Mouse (Mus musculus) heart, embryonic 11.5 days (tissue): Measurements from ENCODE around the gene Dcaf1. TPM values are rescaled to one million over a fixed set of nuclear protein-coding genes. Genes with fewer than 3 reads are reported as not detected.

Experiments used
- ATAC-seq: fragments of 200-750 bp; cut with Nextera tagmentation; replicated peaks from 2 replicates; pipeline ENCODE4 v1.8.0; 2017; ENCODE audit warnings: moderate library complexity; ENCODE audit not compliant: insufficient number of reproducible peaks, low FRiP score, low TSS enrichment
- H3K27ac ChIP-seq: fragments of 300-500 bp; sonication (generic); 2 replicates; pipeline ENCODE4 v1.5.1; 2014; ENCODE audit warnings: mild to moderate bottlenecking, low read depth, low read length
- H3K27me3 ChIP-seq: fragments of 300-500 bp; sonication (generic); 2 replicates; pipeline ENCODE4 v1.6.1; 2014; ENCODE audit warnings: mild to moderate bottlenecking, low read length, mixed read lengths; ENCODE audit not compliant: control insufficient read depth, insufficient read depth
- H3K36me3 ChIP-seq: fragments of 300-500 bp; sonication (generic); 2 replicates; pipeline ENCODE4 v1.6.1; 2014; ENCODE audit warnings: mild to moderate bottlenecking, low read length, moderate library complexity, mixed read lengths; ENCODE audit not compliant: control insufficient read depth, insufficient read depth
- H3K4me1 ChIP-seq: fragments of 300-500 bp; sonication (generic); 2 replicates; pipeline ENCODE4 v1.6.1; 2014; ENCODE audit warnings: low read length; ENCODE audit not compliant: control insufficient read depth, insufficient read depth
- H3K4me2 ChIP-seq: fragments of 300-500 bp; sonication (generic); 2 replicates; pipeline ENCODE4 v1.6.1; 2014; ENCODE audit warnings: mild to moderate bottlenecking, moderate library complexity
- H3K4me3 ChIP-seq: fragments of 300-500 bp; sonication (generic); 2 replicates; pipeline ENCODE4 v1.5.1; 2014; ENCODE audit warnings: low read depth, low read length
- H3K9ac ChIP-seq: fragments of 300-500 bp; sonication (generic); 2 replicates; pipeline ENCODE4 v1.6.1; 2014; ENCODE audit warnings: mild to moderate bottlenecking, low read depth, low read length, moderate library complexity
- H3K9me3 ChIP-seq: fragments of 300-500 bp; sonication (generic); replicated peaks from 2 replicates; pipeline ENCODE4 v1.6.1; 2016; ENCODE audit warnings: low read length; ENCODE audit not compliant: control insufficient read depth
- WGBS: fragments of 180-500 bp; shearing (Covaris S2); extraction: QIAGEN DNeasy Blood & Tissue Kit; methylation state at CpG from one replicate; pipeline ENCODE4 v1.1.7; 2014; ENCODE audit not compliant: insufficient replicate concordance; 5-methylcytosine and 5-hydroxymethylcytosine counted together
- polyA plus RNA-seq: library from polyadenylated mRNA; unstranded; fragments of >200 nt; fragmentation: Nextera tagmentation; extraction: Ambion mirVana; gene quantifications from 2 replicates; pipeline ENCODE4 v1.2.1, GENCODE M21; 2014

Dcaf1 gene
- 21.7 and 23.5 TPM in 2 replicates for polyA plus RNA-seq

DNA sequence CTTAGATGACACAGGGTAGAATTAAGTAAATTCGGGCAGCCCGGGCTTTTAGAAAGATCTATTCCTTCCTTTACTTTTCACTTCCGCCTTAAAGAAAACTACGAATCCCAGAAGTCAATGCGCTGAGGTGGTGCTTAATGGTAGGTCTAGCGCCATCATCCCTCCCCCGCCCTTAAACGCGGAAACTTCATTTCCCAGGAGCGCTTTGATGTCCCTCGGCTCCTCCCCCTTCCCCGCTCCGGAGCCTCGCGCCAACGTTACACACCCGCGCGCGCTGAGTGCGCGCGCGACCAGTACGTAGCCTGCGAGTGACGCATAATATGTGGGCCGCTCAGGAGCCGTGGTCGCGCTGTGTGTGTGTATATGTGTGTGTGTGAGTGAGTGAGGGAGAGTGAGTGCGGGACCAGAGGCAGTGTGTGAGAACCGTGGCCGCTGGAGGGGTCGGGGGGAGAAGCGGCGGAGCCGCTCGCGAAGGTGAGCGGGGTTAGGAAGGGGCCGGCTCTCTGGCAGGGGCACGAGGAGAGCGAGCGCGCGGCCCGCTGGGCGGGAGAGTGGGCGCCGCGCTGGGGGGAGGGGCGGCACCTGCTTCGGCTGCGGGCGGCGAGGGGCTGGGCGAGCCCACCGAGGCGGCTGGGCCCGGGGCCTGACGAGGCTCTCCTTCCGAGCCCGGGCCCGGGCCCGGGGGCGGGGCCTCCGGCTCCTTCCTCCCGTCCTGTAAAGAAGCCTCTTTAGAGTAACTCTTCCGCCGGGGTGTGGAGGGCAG, at the start of gene Dcaf1:
Gene Dcaf1 (plus strand): TSS at position 257 of the 763 bp plus-strand sequence.
- Histone ChIP-seq H3K4me1 (no peaks in the 10 kb centered on the region; the same call in 1 of the 2 replicates), H3K9me3 (no peaks in the 10 kb centered on the region), H3K27ac (peak within 1 kb of the TSS; percentile 92), H3K27me3 (no peaks in the 10 kb centered on the region), H3K9ac (peak within 1 kb of the TSS; percentile 90), H3K4me3 (peak within 1 kb of the TSS; percentile 90), H3K36me3 (no peaks in the 10 kb centered on the region), H3K4me2 (peak within 1 kb of the TSS; percentile 68)
- peak; percentile 94 for ATAC-seq
- under 1% methylated on average over 66 of the region's 71 CpGs for WGBS

DNA sequence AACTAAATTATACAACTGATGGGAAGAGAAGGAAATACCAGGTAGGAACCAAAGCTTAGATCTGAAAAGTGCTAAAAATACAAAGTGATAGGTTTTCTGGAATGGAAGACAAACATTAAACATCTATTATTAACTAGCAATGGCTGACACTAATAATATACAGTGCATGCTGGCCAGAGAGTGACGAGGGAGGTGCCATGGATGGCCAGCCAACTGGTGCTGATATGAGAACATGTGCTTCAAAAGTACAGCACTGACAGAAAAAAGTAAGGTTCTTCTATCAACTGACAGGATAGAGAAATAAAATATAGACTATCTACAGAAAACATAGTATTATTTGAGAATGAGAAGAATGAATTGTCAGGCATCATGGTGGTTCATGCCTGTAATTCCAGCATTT, 45.6 kb upstream of the Dcaf1 start:
- Histone ChIP-seq H3K4me1 (peaks cover 5% of the 10 kb centered on the region; the same call in 1 of the 2 replicates), H3K27me3 (no peaks in the 10 kb centered on the region), H3K4me2 (no peak overlapping the region), H3K36me3 (no peaks in the 10 kb centered on the region), H3K9ac (no peak overlapping the region), H3K4me3 (no peak overlapping the region), H3K27ac (no peak overlapping the region), H3K9me3 (no peaks in the 10 kb centered on the region)
- ATAC-seq = no peak
- 68% methylated on average over 1 of the region's 1 CpGs for WGBS

DNA sequence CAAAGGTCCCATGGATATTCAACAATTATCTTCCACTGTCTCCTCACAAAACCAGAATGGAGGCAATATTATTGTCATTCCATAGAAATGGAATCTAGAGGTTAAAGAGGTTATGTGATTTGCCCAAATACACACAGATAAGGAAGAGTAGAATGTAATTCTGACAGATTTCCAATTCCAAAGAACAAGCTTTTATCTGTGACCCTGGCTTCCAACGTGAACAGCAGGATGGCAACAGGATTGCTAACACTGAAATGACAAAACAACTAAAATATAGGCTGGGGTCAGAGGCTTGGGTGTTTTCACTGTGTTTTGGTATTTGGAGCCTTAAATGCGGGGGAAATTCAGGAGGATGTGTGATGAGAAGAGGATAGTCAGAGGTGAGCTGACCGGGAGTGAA, 44.3 kb upstream of the Dcaf1 start:
- no peaks in the 10 kb centered on the region for H3K27me3 ChIP-seq
- no peak overlapping the region for H3K9ac ChIP-seq
- H3K27ac ChIP-seq = no peak overlapping the region
- no peak for ATAC-seq
- no peaks in the 10 kb centered on the region for H3K36me3 ChIP-seq
- H3K4me3 ChIP-seq = no peak overlapping the region
- H3K9me3 ChIP-seq = no peaks in the 10 kb centered on the region
- no peak overlapping the region for H3K4me2 ChIP-seq
- H3K4me1 ChIP-seq = peaks cover 5% of the 10 kb centered on the region; the same call in 1 of the 2 replicates
- 76% methylated on average over 3 of the region's 3 CpGs for WGBS

DNA sequence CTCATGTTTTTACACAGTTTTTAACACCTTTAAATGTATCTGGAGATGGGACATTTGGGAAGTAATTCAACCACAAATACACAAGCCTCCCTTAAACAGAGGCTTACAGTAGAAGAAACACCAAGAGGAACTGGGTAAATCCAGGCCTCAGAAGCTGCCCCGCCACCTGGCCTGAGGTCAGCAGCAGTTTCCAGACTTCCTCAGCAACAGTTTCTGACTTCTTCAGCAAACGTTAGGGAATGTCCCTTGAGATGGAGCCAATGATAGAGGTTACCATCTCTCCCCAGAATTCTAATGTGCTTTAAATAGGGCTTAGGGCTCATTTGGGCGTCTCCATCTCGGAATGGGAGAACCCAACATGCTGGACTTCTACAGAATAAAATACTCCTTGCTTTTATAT, 43.4 kb upstream of the Dcaf1 start:
- no peaks in the 10 kb centered on the region for H3K36me3 ChIP-seq
- H3K27me3 ChIP-seq = no peaks in the 10 kb centered on the region
- peaks cover 1% of the 10 kb centered on the region; the same call in 1 of the 2 replicates for H3K4me1 ChIP-seq
- ATAC-seq = no peak
- H3K9me3 ChIP-seq = no peaks in the 10 kb centered on the region
- no peak overlapping the region for H3K27ac ChIP-seq
- 82% methylated on average over 4 of the region's 4 CpGs for WGBS
- no peak overlapping the region for H3K4me3 ChIP-seq
- no peak overlapping the region for H3K9ac ChIP-seq
- H3K4me2 ChIP-seq = no peak overlapping the region

DNA sequence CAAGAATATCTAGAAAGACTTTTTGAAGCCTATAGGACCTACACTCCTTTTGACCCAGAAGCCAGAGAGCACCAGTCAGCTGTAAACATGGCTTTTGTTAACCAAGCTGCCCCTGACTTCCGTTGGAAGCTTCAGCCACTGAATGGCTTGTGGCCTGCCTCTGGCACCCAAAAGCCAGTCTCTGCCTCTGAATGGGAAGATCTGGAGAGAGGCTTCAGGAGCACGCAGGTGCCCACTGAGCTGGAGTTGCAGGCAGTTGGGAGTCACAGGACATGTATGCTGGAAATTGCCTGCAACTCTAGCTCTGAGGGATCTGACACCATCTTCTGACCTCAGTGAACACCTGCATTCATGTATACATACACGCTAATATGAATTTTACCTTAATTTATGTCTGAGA, 41.6 kb upstream of the Dcaf1 start:
- 88% methylated on average over 3 of the region's 3 CpGs for WGBS

DNA sequence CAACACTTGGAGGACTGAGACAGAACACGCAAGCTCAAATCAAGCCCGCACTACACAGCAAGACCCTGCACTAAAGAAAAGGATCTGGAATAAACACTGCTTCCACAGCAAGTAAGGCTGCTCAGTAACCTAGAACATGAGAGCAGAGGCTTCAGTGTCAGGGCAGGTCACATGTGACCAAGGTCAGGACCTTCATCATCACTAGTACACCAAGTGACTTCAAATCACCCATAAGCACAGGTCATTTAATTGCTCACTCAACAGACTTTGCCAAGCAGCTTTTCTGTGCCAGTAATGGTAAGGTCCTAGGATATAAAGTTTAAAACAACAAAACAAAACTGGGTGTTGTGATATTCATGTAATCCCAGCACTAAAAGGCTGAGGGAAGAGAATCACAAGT, 38.1 kb upstream of the Dcaf1 start:
- ATAC-seq = no peak
- Histone ChIP-seq H3K36me3 (no peaks in the 10 kb centered on the region), H3K27me3 (no peaks in the 10 kb centered on the region), H3K9ac (no peak overlapping the region), H3K9me3 (no peaks in the 10 kb centered on the region), H3K27ac (no peak overlapping the region), H3K4me2 (no peak overlapping the region), H3K4me1 (no peaks in the 10 kb centered on the region), H3K4me3 (no peak overlapping the region)
- WGBS = 93% methylated on average over 2 of the region's 2 CpGs

More for the DNA sequence above, 41.6 kb upstream of the Dcaf1 start:
- no peaks in the 10 kb centered on the region for H3K9me3 ChIP-seq
- no peak for ATAC-seq
- H3K4me2 ChIP-seq = no peak overlapping the region
- no peak overlapping the region for H3K27ac ChIP-seq
- H3K36me3 ChIP-seq = no peaks in the 10 kb centered on the region
- no peak overlapping the region for H3K4me3 ChIP-seq
- H3K9ac ChIP-seq = no peak overlapping the region
- no peaks in the 10 kb centered on the region for H3K27me3 ChIP-seq
- H3K4me1 ChIP-seq = no peaks in the 10 kb centered on the region

DNA sequence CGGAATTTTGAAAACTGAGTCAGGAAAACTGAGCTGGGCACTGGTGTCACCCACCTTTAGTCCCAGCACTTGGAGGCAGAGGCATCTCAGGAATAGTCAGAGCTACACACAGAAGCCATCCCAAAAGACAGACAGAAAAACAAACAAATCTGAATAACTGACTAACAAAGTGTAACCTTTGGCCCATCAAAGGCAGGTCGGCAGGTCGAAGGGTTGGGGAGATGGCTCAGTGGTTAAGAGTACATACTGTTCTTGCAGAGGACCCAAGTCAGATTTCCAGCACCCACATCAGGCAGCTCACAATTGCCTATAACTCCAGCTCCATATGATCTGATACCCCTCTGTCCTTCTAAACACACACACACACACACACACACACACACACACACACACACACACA, 36.5 kb upstream of the Dcaf1 start:
- WGBS = 66% methylated on average over 3 of the region's 3 CpGs
- no peak overlapping the region for H3K4me2 ChIP-seq
- no peaks in the 10 kb centered on the region for H3K4me1 ChIP-seq
- H3K4me3 ChIP-seq = no peak overlapping the region
- no peak for ATAC-seq
- H3K9me3 ChIP-seq = no peaks in the 10 kb centered on the region
- no peaks in the 10 kb centered on the region for H3K36me3 ChIP-seq
- H3K9ac ChIP-seq = no peak overlapping the region
- no peaks in the 10 kb centered on the region for H3K27me3 ChIP-seq
- H3K27ac ChIP-seq = no peak overlapping the region

DNA sequence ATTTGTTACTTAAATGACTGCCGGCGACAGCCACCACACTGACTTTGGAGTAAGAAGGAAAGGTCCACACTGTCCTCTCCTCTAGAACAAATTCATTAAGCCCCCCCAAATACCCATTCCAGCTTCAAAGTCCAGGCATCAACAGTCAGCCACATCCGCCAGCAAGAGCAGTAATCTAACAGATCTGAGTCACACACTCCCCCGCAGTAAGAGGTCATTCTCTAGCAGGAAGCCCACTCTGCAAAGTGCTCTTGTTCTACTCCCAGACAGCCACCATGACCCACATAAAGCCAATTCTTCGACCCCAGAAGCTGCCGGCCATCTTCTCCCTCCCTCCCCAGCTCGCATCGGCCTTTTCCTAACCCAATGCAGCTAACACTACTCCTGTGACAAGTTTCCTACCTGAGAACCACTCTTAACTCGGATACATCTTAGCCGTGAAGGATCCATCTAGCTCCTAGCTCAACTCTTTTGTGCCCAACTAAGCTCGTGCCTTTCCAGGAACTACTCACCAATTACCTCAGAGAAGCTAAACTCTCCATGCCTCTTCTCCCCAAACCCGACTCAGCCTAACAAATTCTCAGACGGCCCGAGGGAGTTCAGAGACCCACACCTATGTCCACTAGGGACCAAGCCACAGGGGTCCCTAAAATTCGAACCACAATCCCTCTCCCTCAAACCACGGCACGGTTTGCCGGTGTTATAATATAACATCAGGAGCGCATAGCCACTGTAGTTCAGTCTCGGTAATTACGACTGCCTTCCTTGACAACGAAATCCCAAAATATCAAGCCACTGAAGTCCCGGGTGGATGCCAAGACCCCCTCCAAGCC, 33.5 kb upstream of the Dcaf1 start:
- no peaks in the 10 kb centered on the region for H3K4me1 ChIP-seq
- peak overlapping the region; percentile 91 for H3K4me2 ChIP-seq
- no peaks in the 10 kb centered on the region for H3K36me3 ChIP-seq
- peak overlapping the region; percentile 99 for H3K4me3 ChIP-seq
- ATAC-seq = peak; percentile 27; the same call in 1 of the 2 replicates
- 7% methylated on average over 23 of the region's 23 CpGs for WGBS
- no peaks in the 10 kb centered on the region for H3K9me3 ChIP-seq
- peak overlapping the region; percentile 88 for H3K27ac ChIP-seq
- peak overlapping the region; percentile 99 for H3K9ac ChIP-seq
- no peaks in the 10 kb centered on the region for H3K27me3 ChIP-seq
